Mouse (Mus musculus) stomach, embryonic 14.5 days (tissue): Measurements from ENCODE around the gene St3gal3. TPM values are rescaled to one million over a fixed set of nuclear protein-coding genes. Genes with fewer than 3 reads are reported as not detected.

Source experiments
- ATAC-seq: fragments of 200-750 bp; cut with Nextera tagmentation; 2 replicates; pipeline ENCODE4 v1.8.0; 2017; ENCODE audit warnings: low read depth, moderate TSS enrichment; ENCODE audit not compliant: insufficient number of reproducible peaks, insufficient read depth, low FRiP score
- H3K27ac ChIP-seq: fragments of 300-500 bp; sonication (generic); 2 replicates; pipeline ENCODE4 v1.5.1; 2014; ENCODE audit warnings: mild to moderate bottlenecking, low read length, moderate library complexity, mixed read lengths
- H3K27me3 ChIP-seq: fragments of 300-500 bp; sonication (generic); 2 replicates; pipeline ENCODE4 v1.6.1; 2014; ENCODE audit warnings: low read length, control low read depth, mixed read lengths; ENCODE audit not compliant: control insufficient read depth, insufficient read depth
- H3K36me3 ChIP-seq: fragments of 300-500 bp; sonication (generic); 2 replicates; pipeline ENCODE4 v1.6.1; 2014; ENCODE audit warnings: mild to moderate bottlenecking, control low read depth, low read length, moderate library complexity, mixed read lengths; ENCODE audit not compliant: control insufficient read depth, insufficient read depth
- H3K4me1 ChIP-seq: fragments of 300-500 bp; sonication (generic); 2 replicates; pipeline ENCODE4 v1.6.1; 2014; ENCODE audit warnings: low read length, control low read depth, mixed read lengths; ENCODE audit not compliant: control insufficient read depth, insufficient read depth
- H3K4me2 ChIP-seq: fragments of 300-500 bp; sonication (generic); replicated peaks from 2 replicates; pipeline ENCODE4 v1.6.1; 2014; ENCODE audit warnings: low read depth, low read length, control low read depth
- H3K4me3 ChIP-seq: fragments of 300-500 bp; sonication (generic); 2 replicates; pipeline ENCODE4 v1.5.1; 2014; ENCODE audit warnings: low read depth, low read length, control low read depth
- H3K9ac ChIP-seq: fragments of 300-500 bp; sonication (generic); replicated peaks from 2 replicates; pipeline ENCODE4 v1.6.1; 2014; ENCODE audit warnings: low read depth, mild to moderate bottlenecking, control low read depth, low read length, moderate library complexity, mixed read lengths
- H3K9me3 ChIP-seq: fragments of 300-500 bp; sonication (generic); 2 replicates; pipeline ENCODE4 v1.6.1; 2016; ENCODE audit warnings: low read depth, low read length, control low read depth; ENCODE audit not compliant: control insufficient read depth
- WGBS: fragments of 180-500 bp; shearing (Covaris S2); extraction: QIAGEN DNeasy Blood & Tissue Kit; methylation state at CpG from one replicate; pipeline ENCODE4 v1.1.7; 2014; 5-methylcytosine and 5-hydroxymethylcytosine counted together
- polyA plus RNA-seq: library from polyadenylated mRNA; unstranded; fragments of >200 nt; fragmentation: Nextera tagmentation; extraction: Ambion mirVana; gene quantifications from 2 replicates; pipeline ENCODE4 v1.2.1, GENCODE M21; 2014

St3gal3 gene
- polyA plus RNA-seq, 1 experiment from 2014 or later: 6.1 TPM

DNA sequence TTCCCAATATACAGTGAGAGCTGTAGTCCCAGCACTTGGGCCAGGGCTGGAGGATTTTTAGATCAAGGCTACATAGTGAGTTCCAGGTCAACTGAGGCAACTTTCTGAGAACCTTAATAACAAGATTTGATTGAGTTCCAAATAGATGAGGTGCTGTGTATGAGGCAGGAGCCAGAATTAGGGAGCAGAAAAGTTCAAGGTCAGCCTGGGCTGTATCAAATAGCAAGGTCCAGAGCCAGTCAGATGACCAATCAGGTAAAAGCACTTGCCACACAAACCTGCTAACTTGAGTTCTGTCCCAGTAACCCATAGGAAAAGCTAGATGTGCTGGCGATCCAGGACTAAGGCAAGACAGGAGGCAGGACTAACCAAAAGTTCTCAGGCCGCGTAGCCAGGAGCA, 23.0 kb upstream of the St3gal3 start:
- Histone ChIP-seq H3K36me3 (peaks cover 94% of the 10 kb centered on the region), H3K9me3 (no peaks in the 10 kb centered on the region), H3K4me1 (no peaks in the 10 kb centered on the region), H3K4me2 (no peak overlapping the region), H3K27me3 (no peaks in the 10 kb centered on the region), H3K27ac (no peak overlapping the region), H3K4me3 (no peak overlapping the region), H3K9ac (no peak overlapping the region)
- ATAC-seq: no peak
- WGBS: 91% methylated on average over 3 of the region's 3 CpGs

DNA sequence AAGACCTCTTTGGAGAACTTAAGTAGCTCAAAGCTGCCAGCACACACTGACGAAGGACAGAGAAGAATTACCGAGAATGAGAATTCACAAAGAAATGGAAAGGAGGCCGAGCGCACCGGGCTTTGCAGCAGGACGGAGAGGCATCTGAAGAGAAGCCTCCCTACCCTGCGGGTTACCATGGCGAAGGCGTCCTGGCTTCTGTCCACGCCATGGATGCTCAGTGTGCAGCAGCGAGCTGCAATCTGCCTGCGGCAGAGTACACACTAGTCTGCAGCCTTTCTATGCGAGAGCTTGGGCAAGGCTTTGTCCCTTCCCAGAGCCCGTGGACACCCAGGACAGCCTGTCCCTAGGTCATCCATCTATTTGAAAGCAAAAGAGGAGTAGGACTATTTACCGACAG, 21.8 kb upstream of the St3gal3 start:
- WGBS: 86% methylated on average over 15 of the region's 15 CpGs
- ATAC-seq: no peak
- Histone ChIP-seq H3K4me1 (no peaks in the 10 kb centered on the region), H3K4me2 (no peak overlapping the region), H3K9ac (no peak overlapping the region), H3K9me3 (no peaks in the 10 kb centered on the region), H3K27ac (no peak overlapping the region), H3K36me3 (peaks cover 94% of the 10 kb centered on the region), H3K4me3 (no peak overlapping the region), H3K27me3 (no peaks in the 10 kb centered on the region)

DNA sequence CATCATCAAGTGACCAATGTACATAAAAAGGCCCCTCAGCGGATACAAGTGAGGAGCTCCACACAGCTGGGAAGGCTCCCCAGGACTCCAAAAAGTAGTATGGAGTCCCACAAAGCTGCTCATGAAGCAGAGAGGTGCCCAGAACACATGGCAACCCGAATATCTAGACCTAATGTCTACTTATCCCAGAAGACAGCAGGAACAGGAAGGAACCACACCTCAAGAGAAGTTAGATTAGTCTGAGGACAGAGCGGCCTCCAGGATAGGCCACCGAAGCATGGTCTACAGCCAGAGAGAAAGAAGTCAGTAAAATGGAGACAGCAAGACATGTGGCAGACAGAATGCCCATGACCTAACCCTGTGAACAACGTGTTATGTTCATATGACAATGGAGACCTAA, 20.2 kb upstream of the St3gal3 start:
- no peaks in the 10 kb centered on the region for H3K27me3 ChIP-seq
- no peak for ATAC-seq
- H3K4me2 ChIP-seq: no peak overlapping the region
- no peaks in the 10 kb centered on the region for H3K9me3 ChIP-seq
- H3K4me1 ChIP-seq: no peaks in the 10 kb centered on the region
- H3K27ac ChIP-seq: no peak overlapping the region
- WGBS: 90% methylated on average over 5 of the region's 5 CpGs
- no peak overlapping the region for H3K9ac ChIP-seq
- H3K4me3 ChIP-seq: no peak overlapping the region
- peaks cover 90% of the 10 kb centered on the region for H3K36me3 ChIP-seq

DNA sequence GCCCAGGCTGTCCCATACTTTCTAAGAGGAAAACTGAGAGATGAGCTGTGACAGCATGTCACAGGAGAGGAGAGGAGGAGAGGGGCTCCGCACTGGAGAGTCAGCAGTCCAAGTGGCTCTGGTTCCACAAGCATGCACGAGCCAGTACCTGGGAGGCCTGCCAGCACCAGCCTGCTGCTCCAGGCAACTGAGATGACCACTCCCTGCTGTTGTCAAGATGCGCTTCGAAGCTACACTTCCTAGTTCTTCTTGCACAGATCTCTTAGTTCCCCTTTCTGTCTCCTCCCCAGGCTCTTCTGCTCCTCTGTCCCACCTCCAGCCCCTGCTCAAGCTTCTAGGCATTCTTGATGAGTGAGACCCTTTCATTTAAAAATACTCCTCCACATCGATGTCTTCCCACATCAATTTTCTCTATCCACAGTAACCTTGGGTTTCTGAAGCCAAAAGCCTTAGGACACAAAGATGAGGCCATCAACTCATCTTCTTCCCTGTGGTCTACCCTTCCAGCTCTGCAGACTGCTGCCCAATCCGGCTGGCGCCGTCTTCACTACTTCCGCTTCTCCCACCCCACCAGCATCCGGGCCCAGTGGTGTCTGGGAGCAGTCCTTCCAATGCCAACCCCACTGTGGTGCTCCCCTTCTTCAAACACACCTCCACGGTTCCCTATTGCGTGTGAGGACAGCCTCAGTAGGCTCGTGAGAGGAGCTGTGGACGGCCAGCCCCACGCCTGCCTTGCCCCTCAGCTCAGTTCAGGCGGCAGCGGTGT, 17.5 kb upstream of the St3gal3 start:
- no peak overlapping the region for H3K4me3 ChIP-seq
- H3K27me3 ChIP-seq: no peaks in the 10 kb centered on the region
- H3K4me2 ChIP-seq: no peak overlapping the region
- H3K9me3 ChIP-seq: no peaks in the 10 kb centered on the region
- ATAC-seq: no peak
- 94% methylated on average over 17 of the region's 17 CpGs for WGBS
- no peak overlapping the region for H3K9ac ChIP-seq
- H3K4me1 ChIP-seq: no peaks in the 10 kb centered on the region
- peaks cover 90% of the 10 kb centered on the region for H3K36me3 ChIP-seq
- H3K27ac ChIP-seq: no peak overlapping the region

DNA sequence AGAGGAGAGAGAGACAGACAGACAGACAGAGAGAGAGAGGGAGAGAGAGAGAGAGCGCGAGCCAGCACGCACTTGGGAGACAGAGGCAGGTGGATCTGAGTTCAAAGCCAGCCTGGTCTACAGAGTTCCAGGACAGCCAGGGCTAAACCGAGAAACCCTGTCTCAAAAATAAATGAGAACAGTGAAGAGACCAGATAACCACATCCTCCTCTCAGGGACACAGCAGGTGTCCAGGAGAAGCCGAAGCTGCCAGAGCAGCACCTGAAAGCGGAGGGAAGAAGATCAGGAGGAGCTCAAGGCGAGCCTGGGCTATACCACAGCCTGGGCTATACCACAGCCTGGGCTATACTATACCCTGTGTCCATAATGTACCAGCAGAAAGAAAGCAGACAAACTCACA, 16.1 kb upstream of the St3gal3 start:
- no peak overlapping the region for H3K4me2 ChIP-seq
- H3K36me3 ChIP-seq: peaks cover 91% of the 10 kb centered on the region
- H3K9ac ChIP-seq: no peak overlapping the region
- WGBS: 92% methylated on average over 7 of the region's 7 CpGs
- H3K27ac ChIP-seq: no peak overlapping the region
- no peaks in the 10 kb centered on the region for H3K4me1 ChIP-seq
- no peak overlapping the region for H3K4me3 ChIP-seq
- no peak for ATAC-seq
- H3K27me3 ChIP-seq: no peaks in the 10 kb centered on the region
- no peaks in the 10 kb centered on the region for H3K9me3 ChIP-seq

DNA sequence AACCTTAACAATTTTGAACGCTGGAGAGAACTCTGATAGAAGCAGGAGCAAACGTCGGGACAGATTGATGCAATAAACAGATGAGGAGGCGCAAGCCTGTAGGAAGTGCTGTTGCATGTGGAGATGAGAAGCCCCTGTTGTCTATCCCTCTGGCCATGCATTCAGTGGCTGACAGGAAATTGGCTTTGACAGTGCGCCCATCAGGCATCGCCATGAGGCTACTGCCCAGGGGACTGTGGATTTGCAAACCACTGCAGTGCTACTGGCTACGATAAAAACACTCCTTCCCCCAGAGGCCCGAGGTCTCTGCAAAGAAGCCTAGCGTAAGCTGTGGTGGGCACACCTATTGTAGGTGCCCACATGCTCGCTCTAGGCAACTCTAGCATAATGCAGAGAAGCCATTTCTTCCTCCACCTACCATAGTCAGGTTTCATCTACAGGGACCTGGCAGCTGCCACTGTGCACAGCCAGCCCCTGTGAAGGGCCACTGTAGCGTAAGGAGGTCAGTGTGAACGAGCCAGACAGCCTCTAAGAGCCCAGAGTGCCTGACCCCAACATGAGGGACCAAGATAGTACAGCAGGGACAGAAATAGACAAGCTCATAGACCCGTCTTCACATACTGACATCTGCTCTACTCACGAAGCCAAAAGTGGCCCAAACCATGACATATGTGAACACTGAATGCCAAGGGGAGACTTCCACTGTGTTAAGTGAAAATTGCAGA, 15.4 kb upstream of the St3gal3 start:
- Histone ChIP-seq H3K27me3 (no peaks in the 10 kb centered on the region), H3K4me1 (no peaks in the 10 kb centered on the region), H3K4me2 (no peak overlapping the region), H3K4me3 (no peak overlapping the region), H3K27ac (no peak overlapping the region), H3K9me3 (no peaks in the 10 kb centered on the region), H3K36me3 (peaks cover 91% of the 10 kb centered on the region), H3K9ac (no peak overlapping the region)
- 82% methylated on average over 14 of the region's 14 CpGs for WGBS
- ATAC-seq: no peak

DNA sequence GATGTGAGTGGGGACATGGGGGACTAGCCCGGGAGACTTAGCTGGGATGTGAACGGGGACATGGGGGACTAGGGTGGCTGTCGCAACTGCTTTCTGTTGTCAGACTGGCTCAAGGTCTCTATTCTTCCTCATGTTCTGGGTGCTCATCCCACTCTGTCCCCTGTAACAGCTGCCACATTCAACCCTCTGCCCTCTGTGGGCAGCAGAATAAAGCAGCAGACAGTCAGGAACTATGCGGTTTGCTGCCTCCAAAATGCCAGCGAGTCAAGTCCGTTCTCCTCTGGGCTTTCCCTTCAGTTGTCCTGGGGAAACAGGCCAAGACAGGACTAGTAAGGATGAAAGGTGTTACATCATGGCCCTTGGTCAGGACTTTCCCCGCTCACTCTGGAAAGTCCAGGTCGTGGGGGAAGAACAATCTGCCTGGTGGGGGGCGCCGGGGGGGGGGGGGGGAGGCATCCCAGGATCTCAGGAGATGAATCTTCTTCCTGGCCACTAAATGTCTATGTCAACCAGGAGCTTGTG, 14.4 kb upstream of the St3gal3 start:
- Histone ChIP-seq H3K9ac (no peak overlapping the region), H3K9me3 (no peaks in the 10 kb centered on the region), H3K27me3 (no peaks in the 10 kb centered on the region), H3K4me3 (no peak overlapping the region), H3K4me2 (no peak overlapping the region), H3K27ac (no peak overlapping the region), H3K4me1 (no peaks in the 10 kb centered on the region), H3K36me3 (peaks cover 91% of the 10 kb centered on the region)
- no peak for ATAC-seq
- WGBS: 87% methylated on average over 9 of the region's 10 CpGs

DNA sequence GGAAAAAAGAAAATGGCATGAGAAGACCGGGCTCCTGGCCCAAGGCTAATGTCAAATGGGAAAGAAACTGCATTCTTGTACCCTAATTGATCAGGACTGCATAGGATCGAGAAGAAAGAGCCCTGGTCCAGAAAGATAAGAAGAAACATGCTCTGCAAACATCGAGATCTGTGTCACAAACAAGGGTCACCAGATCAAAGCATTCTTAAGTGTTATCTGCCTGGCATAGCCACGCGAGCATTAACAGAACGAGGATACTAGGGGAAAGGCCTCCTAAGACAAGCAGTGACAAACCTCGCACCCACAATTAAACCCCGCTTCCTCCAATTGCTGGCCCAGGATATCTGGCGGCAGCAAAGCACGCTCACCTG, 13.6 kb upstream of the St3gal3 start:
- Histone ChIP-seq H3K27me3 (no peaks in the 10 kb centered on the region), H3K9ac (no peak overlapping the region), H3K4me1 (no peaks in the 10 kb centered on the region), H3K36me3 (peaks cover 94% of the 10 kb centered on the region), H3K27ac (no peak overlapping the region), H3K9me3 (no peaks in the 10 kb centered on the region), H3K4me3 (no peak overlapping the region), H3K4me2 (no peak overlapping the region)
- no peak for ATAC-seq
- WGBS: 60% methylated on average over 10 of the region's 10 CpGs
